Mouse (Mus musculus) left cerebral cortex, adult 8-10 months (tissue): ENCODE results near the gene Olfr862. TPM values are rescaled to one million over a fixed set of nuclear protein-coding genes. Genes with fewer than 3 reads are reported as not detected.

Source experiments
- DNase-seq, 2 experiments: peaks; one replicate each; pipeline ENCODE4 v3.0.0; 2022; ENCODE audit warnings: low spot score in 2 of 2
- total RNA-seq, 4 experiments: library from RNA; stranded (reverse); gene quantifications; 2 replicates each; pipeline ENCODE4 v1.2.4; 2022

Gene Olfr862
- not detected for total RNA-seq

DNA sequence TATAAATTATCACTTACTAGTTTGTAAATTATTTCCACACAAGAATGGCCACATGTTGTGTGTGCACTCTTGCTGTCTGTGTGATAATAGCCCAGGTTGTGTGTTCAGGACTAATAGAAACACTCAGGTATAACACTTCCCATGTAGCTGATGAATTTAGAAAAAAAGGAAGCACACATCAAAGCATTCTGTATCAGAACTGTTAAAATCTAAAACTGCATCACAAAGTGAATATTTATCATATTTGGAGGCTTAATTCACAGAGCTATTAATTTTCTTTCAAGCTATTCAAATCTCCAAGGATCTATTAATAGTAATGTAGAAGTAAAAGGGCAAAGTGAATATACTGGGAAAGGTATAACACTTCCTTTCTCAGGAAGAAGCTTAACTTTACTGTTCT is at the start of gene Olfr862:
Olfr862 (minus strand) TSS at position 101 of the 400 bp plus-strand sequence.
- DNase-seq, result no peak

DNA sequence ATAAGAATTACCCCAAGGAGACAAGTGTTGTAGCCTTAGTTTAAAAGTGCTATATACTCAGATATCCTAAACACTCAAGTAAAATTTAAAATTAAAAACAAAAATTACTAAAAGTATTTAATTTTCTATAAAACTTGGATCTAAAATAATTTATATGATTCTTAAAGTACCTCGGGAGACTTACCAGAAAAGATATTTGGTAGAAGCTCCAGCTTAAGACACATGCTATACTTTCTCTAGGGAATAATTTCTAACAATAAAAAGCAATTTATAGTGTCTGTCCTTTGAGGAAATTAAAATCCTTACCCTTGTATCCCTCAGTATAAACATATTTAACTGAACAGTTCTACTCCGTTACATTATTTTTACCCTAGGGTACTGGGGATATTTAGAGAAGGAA is 28.8 kb upstream of the Olfr862 start, which contains the start of gene Olfr77:
Olfr77 (plus strand) TSS at position 301 of the 400 bp plus-strand sequence.
- DNase-seq, result no peak

DNA sequence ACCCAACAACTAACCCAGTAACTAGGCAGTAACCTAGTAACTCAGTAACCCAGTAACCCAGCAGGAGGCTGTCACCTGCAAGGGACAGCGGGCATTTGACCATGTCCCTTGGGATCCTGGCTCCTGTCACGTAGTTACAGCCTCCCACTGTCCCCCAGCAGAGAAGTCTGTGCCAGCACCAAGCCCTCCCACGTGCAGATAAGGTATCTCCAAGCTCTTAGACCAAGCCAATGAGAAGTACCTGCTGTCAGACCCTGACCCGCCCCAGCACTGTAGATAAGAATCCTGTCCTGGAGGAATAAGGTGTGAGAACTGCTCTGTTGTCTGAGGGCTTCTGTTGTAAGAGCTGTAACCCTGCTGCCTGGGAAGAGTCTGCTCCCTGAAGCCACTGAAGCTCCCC is 23.4 kb upstream of the Olfr862 start:
- no peak for DNase-seq

DNA sequence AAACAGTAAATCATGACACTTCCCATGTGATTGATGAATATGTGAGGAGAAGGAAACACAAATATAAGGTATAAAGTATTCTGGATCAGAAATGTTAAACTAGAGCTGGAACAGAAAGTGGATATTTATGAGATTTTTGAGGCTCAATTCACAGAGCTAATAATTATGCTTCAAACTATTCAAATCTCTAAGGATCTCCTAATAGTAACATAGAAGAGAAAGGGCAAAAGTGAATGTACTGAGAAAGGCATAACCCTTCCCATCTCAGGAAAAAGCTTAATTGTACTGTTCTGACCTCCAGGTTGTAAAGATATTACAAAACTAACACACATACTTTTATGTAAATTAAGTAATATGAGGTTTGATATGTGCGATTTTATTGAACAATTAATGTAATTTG is 38.2 kb downstream of the Olfr862 start, which contains the start of gene Olfr860:
Olfr860 (minus strand) TSS at position 101 of the 400 bp plus-strand sequence.
- DNase-seq, result no peak

Other genes starting within 250 kb of the Olfr862 start
- under 1 TPM in 1 of 4 experiments, not detected in 3; 0.14 TPM for gene Olfr857, start 178.6 kb downstream of the Olfr862 start, total RNA-seq
- gene Olfr58, start 107.7 kb downstream of the Olfr862 start, total RNA-seq, result not detected
- gene Olfr859, start 83.1 kb downstream of the Olfr862 start, total RNA-seq, result not detected
- gene Olfr860, start 38.3 kb downstream of the Olfr862 start, total RNA-seq, result not detected
- not detected for gene Olfr77, start 28.9 kb upstream of the Olfr862 start, total RNA-seq
- not detected for gene Olfr866, start 140.0 kb upstream of the Olfr862 start, total RNA-seq
- not detected for gene Olfr867, start 169.6 kb upstream of the Olfr862 start, total RNA-seq
- gene Olfr868, start 210.6 kb upstream of the Olfr862 start, total RNA-seq, result not detected
- gene Olfr869, start 241.0 kb upstream of the Olfr862 start, total RNA-seq, result not detected